Mouse (Mus musculus): ENCODE measurements at regions not wholly inside any gene's neighbourhood (a gene's known extent, or its start where the extent isn't known, plus 50 kb on each side); places are given as distances from the start of the nearest gene placed in this dataset.

GRCm38 (mm10) chr3:52502223-52502622 is 234.1 kb downstream of the Foxo1 start:
- WGBS (ENCODE audit: missing documents) = 64% methylated on average over 7 of the region's 7 CpGs
- H3K27ac ChIP-seq = no peak overlapping the region
- H3K36me3 ChIP-seq (ENCODE audit: inconsistent target) = no peaks in the 10 kb centered on the region
- H3K79me2 ChIP-seq (ENCODE audit: inconsistent target) = no peaks in the 10 kb centered on the region
- no peak overlapping the region for H3K4me3 ChIP-seq (ENCODE audit: inconsistent target)

- H3K36me3 ChIP-seq (ENCODE audit: inconsistent target) = no peaks in the 10 kb centered on the region
- H3K4me3 ChIP-seq (ENCODE audit: inconsistent target) = no peak overlapping the region
- 49% methylated on average over 8 of the region's 8 CpGs for WGBS (ENCODE audit: missing documents)
- H3K79me2 ChIP-seq (ENCODE audit: inconsistent target) = no peaks in the 10 kb centered on the region
- H3K27ac ChIP-seq = no peak overlapping the region
Measured at GRCm38 (mm10) chr3:52501614-52502013, 233.5 kb downstream of the Foxo1 start.

- no peak overlapping the region for H3K27ac ChIP-seq
- H3K4me3 ChIP-seq (ENCODE audit: inconsistent target) = no peak overlapping the region
- no peaks in the 10 kb centered on the region for H3K36me3 ChIP-seq (ENCODE audit: inconsistent target)
- H3K79me2 ChIP-seq (ENCODE audit: inconsistent target) = no peaks in the 10 kb centered on the region
- WGBS (ENCODE audit: missing documents) = 73% methylated on average over 6 of the region's 6 CpGs
Measured at GRCm38 (mm10) chr3:52500026-52500425, 231.9 kb downstream of the Foxo1 start.

GRCm38 (mm10) chr3:52499581-52499980 is 231.4 kb downstream of the Foxo1 start:
- Histone ChIP-seq H3K27ac (no peak overlapping the region), H3K4me3 (ENCODE audit: inconsistent target) (no peak overlapping the region), H3K79me2 (ENCODE audit: inconsistent target) (no peaks in the 10 kb centered on the region), H3K36me3 (ENCODE audit: inconsistent target) (no peaks in the 10 kb centered on the region)
- WGBS (ENCODE audit: missing documents) = 88% methylated on average over 1 of the region's 1 CpGs

GRCm38 (mm10) chr3:52498506-52499228 is 230.5 kb downstream of the Foxo1 start:
- Histone ChIP-seq H3K4me3 (ENCODE audit: inconsistent target) (no peak overlapping the region), H3K36me3 (ENCODE audit: inconsistent target) (no peaks in the 10 kb centered on the region), H3K79me2 (ENCODE audit: inconsistent target) (no peaks in the 10 kb centered on the region), H3K27ac (no peak overlapping the region)
- 66% methylated on average over 15 of the region's 15 CpGs for WGBS (ENCODE audit: missing documents)

GRCm38 (mm10) chr3:52496965-52497364 is 228.8 kb downstream of the Foxo1 start:
- H3K36me3 ChIP-seq (ENCODE audit: inconsistent target) = no peaks in the 10 kb centered on the region
- 81% methylated on average over 4 of the region's 4 CpGs for WGBS (ENCODE audit: missing documents)
- no peak overlapping the region for H3K27ac ChIP-seq
- H3K4me3 ChIP-seq (ENCODE audit: inconsistent target) = no peak overlapping the region
- H3K79me2 ChIP-seq (ENCODE audit: inconsistent target) = no peaks in the 10 kb centered on the region

- no peaks in the 10 kb centered on the region for H3K36me3 ChIP-seq (ENCODE audit: inconsistent target)
- H3K27ac ChIP-seq = no peak overlapping the region
- no peaks in the 10 kb centered on the region for H3K79me2 ChIP-seq (ENCODE audit: inconsistent target)
- no peak overlapping the region for H3K4me3 ChIP-seq (ENCODE audit: inconsistent target)
Measured at GRCm38 (mm10) chr3:52495401-52495800, 227.3 kb downstream of the Foxo1 start.

GRCm38 (mm10) chr3:52494924-52495323 is 226.8 kb downstream of the Foxo1 start:
- Histone ChIP-seq H3K36me3 (ENCODE audit: inconsistent target) (no peaks in the 10 kb centered on the region), H3K27ac (no peak overlapping the region), H3K79me2 (ENCODE audit: inconsistent target) (no peaks in the 10 kb centered on the region), H3K4me3 (ENCODE audit: inconsistent target) (no peak overlapping the region)
- 97% methylated on average over 2 of the region's 2 CpGs for WGBS (ENCODE audit: missing documents)

- no peak overlapping the region for H3K4me3 ChIP-seq (ENCODE audit: inconsistent target)
- no peak overlapping the region for H3K27ac ChIP-seq
- H3K36me3 ChIP-seq (ENCODE audit: inconsistent target) = no peaks in the 10 kb centered on the region
- WGBS (ENCODE audit: missing documents) = 63% methylated on average over 5 of the region's 5 CpGs
- no peaks in the 10 kb centered on the region for H3K79me2 ChIP-seq (ENCODE audit: inconsistent target)
Measured at GRCm38 (mm10) chr3:52479186-52479585, 211.1 kb downstream of the Foxo1 start.

GRCm38 (mm10) chr3:52469900-52470299 is 201.8 kb downstream of the Foxo1 start:
- no peak overlapping the region for H3K27ac ChIP-seq
- no peaks in the 10 kb centered on the region for H3K36me3 ChIP-seq (ENCODE audit: inconsistent target)
- H3K4me3 ChIP-seq (ENCODE audit: inconsistent target) = no peak overlapping the region
- no peaks in the 10 kb centered on the region for H3K79me2 ChIP-seq (ENCODE audit: inconsistent target)
- WGBS (ENCODE audit: missing documents) = 88% methylated on average over 4 of the region's 4 CpGs

GRCm38 (mm10) chr3:52469397-52469796 is 201.3 kb downstream of the Foxo1 start:
- Histone ChIP-seq H3K27ac (no peak overlapping the region), H3K79me2 (ENCODE audit: inconsistent target) (no peaks in the 10 kb centered on the region), H3K4me3 (ENCODE audit: inconsistent target) (no peak overlapping the region), H3K36me3 (ENCODE audit: inconsistent target) (no peaks in the 10 kb centered on the region)
- WGBS (ENCODE audit: missing documents) = 77% methylated on average over 5 of the region's 5 CpGs

- no peaks in the 10 kb centered on the region for H3K79me2 ChIP-seq (ENCODE audit: inconsistent target)
- H3K36me3 ChIP-seq (ENCODE audit: inconsistent target) = no peaks in the 10 kb centered on the region
- no peak overlapping the region for H3K27ac ChIP-seq
- WGBS (ENCODE audit: missing documents) = 71% methylated on average over 8 of the region's 8 CpGs
- no peak overlapping the region for H3K4me3 ChIP-seq (ENCODE audit: inconsistent target)
Measured at GRCm38 (mm10) chr3:52468326-52468725, 200.2 kb downstream of the Foxo1 start.

- no peaks in the 10 kb centered on the region for H3K79me2 ChIP-seq (ENCODE audit: inconsistent target)
- H3K4me3 ChIP-seq (ENCODE audit: inconsistent target) = no peak overlapping the region
- 76% methylated on average over 3 of the region's 3 CpGs for WGBS (ENCODE audit: missing documents)
- H3K27ac ChIP-seq = no peak overlapping the region
- H3K36me3 ChIP-seq (ENCODE audit: inconsistent target) = no peaks in the 10 kb centered on the region
Measured at GRCm38 (mm10) chr3:52467876-52468275, 199.7 kb downstream of the Foxo1 start.

GRCm38 (mm10) chr3:52466984-52467565 is 198.9 kb downstream of the Foxo1 start:
- Histone ChIP-seq H3K79me2 (ENCODE audit: inconsistent target) (no peaks in the 10 kb centered on the region), H3K27ac (no peak overlapping the region), H3K36me3 (ENCODE audit: inconsistent target) (no peaks in the 10 kb centered on the region), H3K4me3 (ENCODE audit: inconsistent target) (no peak overlapping the region)
- 92% methylated on average over 11 of the region's 11 CpGs for WGBS (ENCODE audit: missing documents)

- Histone ChIP-seq H3K27ac (no peak overlapping the region), H3K36me3 (ENCODE audit: inconsistent target) (no peaks in the 10 kb centered on the region), H3K4me3 (ENCODE audit: inconsistent target) (no peak overlapping the region), H3K79me2 (ENCODE audit: inconsistent target) (no peaks in the 10 kb centered on the region)
- WGBS (ENCODE audit: missing documents) = 83% methylated on average over 3 of the region's 3 CpGs
Measured at GRCm38 (mm10) chr3:52466571-52466970, 198.4 kb downstream of the Foxo1 start.

- H3K36me3 ChIP-seq (ENCODE audit: inconsistent target) = no peaks in the 10 kb centered on the region
- no peaks in the 10 kb centered on the region for H3K79me2 ChIP-seq (ENCODE audit: inconsistent target)
Measured at GRCm38 (mm10) chr3:52463911-52464310, 195.8 kb downstream of the Foxo1 start.

More at GRCm38 (mm10) chr3:52463911-52464310, 195.8 kb downstream of the Foxo1 start:
- Histone ChIP-seq H3K4me3 (ENCODE audit: inconsistent target) (no peak overlapping the region), H3K27ac (no peak overlapping the region)
- 84% methylated on average over 7 of the region's 7 CpGs for WGBS (ENCODE audit: missing documents)

Data from macrophage (primary cell).